Mouse (Mus musculus): ENCODE results near the gene 1500015O10Rik.

The 1500015O10Rik gene

GRCm38 (mm10) chr1:43774126-43774525 lies 43.7 kb downstream of the 1500015O10Rik start:
- no peak for DNase-seq (ENCODE audit: low spot score in 2 of 2)

- DNase-seq (ENCODE audit: low spot score in 2 of 2): no peak
These were observed 45.7 kb downstream of the 1500015O10Rik start for GRCm38 (mm10) chr1:43776106-43776505.

GRCm38 (mm10) chr1:43781195-43781594 lies 50.8 kb downstream of the 1500015O10Rik start:
- DNase-seq (ENCODE audit: low spot score in 2 of 2): no peak

- DNase-seq (ENCODE audit: low spot score in 2 of 2): no peak
These were observed 51.3 kb downstream of the 1500015O10Rik start for GRCm38 (mm10) chr1:43781672-43782071.

GRCm38 (mm10) chr1:43782680-43783079 lies 52.3 kb downstream of the 1500015O10Rik start:
- DNase-seq (ENCODE audit: low spot score in 2 of 2): no peak

- DNase-seq (ENCODE audit: low spot score in 2 of 2): no peak
These were observed 52.8 kb downstream of the 1500015O10Rik start for GRCm38 (mm10) chr1:43783186-43783585.

GRCm38 (mm10) chr1:43785316-43785715 lies 54.9 kb downstream of the 1500015O10Rik start:
- no peak for DNase-seq (ENCODE audit: low spot score in 2 of 2)

- no peak for DNase-seq (ENCODE audit: low spot score in 2 of 2)
These were observed 56.3 kb downstream of the 1500015O10Rik start for GRCm38 (mm10) chr1:43786711-43787110.

- no peak for DNase-seq (ENCODE audit: low spot score in 2 of 2)
These were observed 59.4 kb downstream of the 1500015O10Rik start for GRCm38 (mm10) chr1:43789765-43790164.
